Mouse (Mus musculus) c-Kit-positive CD71-negative TER-119-negative erythroid progenitor cells, embryonic 14.5 days (primary cell): Measurements from ENCODE around the gene Gpc4.

Experiments used
- DNase-seq: peaks from one replicate; pipeline ENCODE4 v3.0.0-alpha.2; 2013; ENCODE audit warnings: low read depth

Gpc4 gene

GRCm38 (mm10) chrX:52164738-52165554, at the start of gene Gpc4:
Gpc4 (minus strand) TSS chrX:52165252.
- DNase-seq: peak; percentile 14

GRCm38 (mm10) chrX:52212846-52213245, 47.8 kb upstream of the Gpc4 start:
- no peak for DNase-seq

GRCm38 (mm10) chrX:52199836-52200235, 34.8 kb upstream of the Gpc4 start:
- DNase-seq: no peak

- DNase-seq: no peak
Measured at GRCm38 (mm10) chrX:52193311-52193968, 28.4 kb upstream of the Gpc4 start.

- DNase-seq: no peak
Measured at GRCm38 (mm10) chrX:52189094-52189493, 24.0 kb upstream of the Gpc4 start.

- no peak for DNase-seq
Measured at GRCm38 (mm10) chrX:52183551-52184442, 18.7 kb upstream of the Gpc4 start.

GRCm38 (mm10) chrX:52181401-52181800, 16.3 kb upstream of the Gpc4 start:
- DNase-seq: no peak

- DNase-seq: no peak
Measured at GRCm38 (mm10) chrX:52177067-52177466, 12.0 kb upstream of the Gpc4 start.

GRCm38 (mm10) chrX:52167519-52168244, 2.6 kb upstream of the Gpc4 start:
- no peak for DNase-seq

GRCm38 (mm10) chrX:52165555-52165938, 495 bp upstream of the Gpc4 start:
- no peak for DNase-seq

GRCm38 (mm10) chrX:52164134-52164737, 816 bp downstream of the Gpc4 start:
- no peak for DNase-seq

GRCm38 (mm10) chrX:52163418-52164133, 1.5 kb downstream of the Gpc4 start:
- DNase-seq: no peak

- DNase-seq: no peak
Measured at GRCm38 (mm10) chrX:52162756-52163155, 2.3 kb downstream of the Gpc4 start.

GRCm38 (mm10) chrX:52162206-52162605, 2.8 kb downstream of the Gpc4 start:
- no peak for DNase-seq

- no peak for DNase-seq
Measured at GRCm38 (mm10) chrX:52159621-52160020, 5.4 kb downstream of the Gpc4 start.

GRCm38 (mm10) chrX:52155408-52155953, 9.6 kb downstream of the Gpc4 start:
- DNase-seq: no peak

GRCm38 (mm10) chrX:52154821-52155220, 10.2 kb downstream of the Gpc4 start:
- DNase-seq: no peak

- no peak for DNase-seq
Measured at GRCm38 (mm10) chrX:52153451-52153850, 11.6 kb downstream of the Gpc4 start.

GRCm38 (mm10) chrX:52152961-52153360, 12.1 kb downstream of the Gpc4 start:
- no peak for DNase-seq

GRCm38 (mm10) chrX:52151555-52151954, 13.5 kb downstream of the Gpc4 start:
- DNase-seq: no peak
